ENCODE assay signal across 8 mouse cellular contexts in the genomic region with DNA sequence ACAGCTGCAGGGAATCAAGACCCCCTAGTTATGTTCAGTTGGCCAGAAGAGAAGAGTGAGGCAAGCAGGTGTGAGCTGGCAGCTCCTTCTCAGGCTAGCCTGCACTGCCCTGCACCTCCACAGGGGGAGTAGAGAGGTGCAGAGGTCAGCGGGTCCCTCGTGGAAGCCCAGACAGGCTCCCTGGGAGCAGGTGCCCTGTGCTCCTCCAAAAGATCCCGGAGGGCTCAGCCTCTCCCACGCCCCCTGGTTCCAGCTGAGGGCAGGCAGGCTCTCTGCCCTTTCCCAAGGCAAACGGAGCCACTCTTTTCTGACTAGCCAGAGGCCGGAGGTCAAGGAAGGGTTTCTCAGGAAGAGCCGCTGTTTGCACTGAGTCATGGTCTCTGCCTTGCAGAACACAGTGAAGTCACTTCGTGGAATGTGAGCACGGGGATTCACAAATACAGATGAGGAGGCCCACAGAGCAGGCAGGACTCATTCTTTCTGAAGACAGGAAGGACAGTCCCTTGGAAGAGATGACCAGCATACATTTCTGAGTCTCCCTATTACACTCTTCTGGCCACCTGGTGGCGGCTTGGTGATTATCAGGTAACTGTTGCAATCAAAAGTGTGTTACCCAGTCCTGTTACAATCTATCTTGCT. TPM values are rescaled to one million over a fixed set of nuclear protein-coding genes. Genes with fewer than 3 reads are reported as not detected.
DNase-seq lines count a peak whose midpoint lies in the region; ATAC-seq and TF ChIP-seq lines count a peak whose summit lies in the region.

No protein-coding gene starts in this region.

- H3K9ac ChIP-seq in liver, embryonic 16.5 days (ENCODE audit: low read depth, low read length) = no peak overlapping the region

- peak overlapping the region; percentile 82 for H3K27ac ChIP-seq in hindbrain, embryonic 10.5 days
- H3K27ac ChIP-seq in liver, embryonic 16.5 days (ENCODE audit: low read length) = no peak overlapping the region
- no peak overlapping the region for H3K27ac ChIP-seq in olfactory bulb, adult 2 months (ENCODE audit: insufficient read depth, low read depth, low read length)

- no peaks in the 10 kb centered on the region for H3K36me3 ChIP-seq in hindbrain, embryonic 10.5 days
- H3K36me3 ChIP-seq in liver, embryonic 16.5 days (ENCODE audit: control insufficient read depth, insufficient read depth) = no peaks in the 10 kb centered on the region

- no peak overlapping the region for H3K4me3 ChIP-seq in hindbrain, embryonic 10.5 days
- no peak overlapping the region for H3K4me3 ChIP-seq in liver, embryonic 16.5 days (ENCODE audit: low read depth, low read length)
- no peak overlapping the region for H3K4me3 ChIP-seq in olfactory bulb, adult 2 months (ENCODE audit: insufficient read depth, low read depth, low read length)

- peak; percentile 64 for DNase-seq in left cerebral cortex, postnatal 4 days
- DNase-seq in left cerebral cortex, postnatal 10 days (ENCODE audit: extremely low spot score in 1 of 2, low spot score in 2 of 2) = no peak
- peak; percentile 49 for DNase-seq in cerebellum, adult 11 months
- peak; percentile 65 for DNase-seq in hindbrain, embryonic 10.5 days (ENCODE audit: low spot score)
- DNase-seq in right cerebral cortex, postnatal 36 days (ENCODE audit: low spot score in 2 of 2) = no peak
- DNase-seq in frontal cortex, postnatal 36 days (ENCODE audit: low spot score in 2 of 2) = no peak

- H3K27me3 ChIP-seq in hindbrain, embryonic 10.5 days (ENCODE audit: insufficient read depth, poor library complexity, severe bottlenecking) = peaks cover 100% of the 10 kb centered on the region
- peaks cover 62% of the 10 kb centered on the region for H3K27me3 ChIP-seq in liver, embryonic 16.5 days (ENCODE audit: control insufficient read depth, insufficient read depth, low read depth, low read length)

- peaks cover 92% of the 10 kb centered on the region for H3K4me1 ChIP-seq in hindbrain, embryonic 10.5 days (replicated peaks)
- H3K4me1 ChIP-seq in liver, embryonic 16.5 days (ENCODE audit: control insufficient read depth, low read depth, low read length) = no peaks in the 10 kb centered on the region
- peaks cover 34% of the 10 kb centered on the region for H3K4me1 ChIP-seq in olfactory bulb, adult 2 months (ENCODE audit: control insufficient read depth, insufficient read depth, low read length)

- ATAC-seq in liver, embryonic 16.5 days (ENCODE audit: low read depth) = peak; percentile 39; the same call in 1 of the 2 replicates

- TF ChIP-seq POLR2A in olfactory bulb, adult 2 months (IDR thresholded peaks at IDR 0.05; ENCODE audit: insufficient read depth, low read depth, low read length) = no peak

- H3K4me2 ChIP-seq in liver, embryonic 16.5 days (ENCODE audit: low read depth, low read length) = no peak overlapping the region

- H3K9me3 ChIP-seq in hindbrain, embryonic 10.5 days = no peaks in the 10 kb centered on the region
- no peaks in the 10 kb centered on the region for H3K9me3 ChIP-seq in liver, embryonic 16.5 days (replicated peaks; ENCODE audit: control insufficient read depth, low read length)

- WGBS in hindbrain, embryonic 10.5 days = 7% methylated on average over 10 of the region's 10 CpGs
- WGBS in liver, embryonic 16.5 days (ENCODE audit: insufficient replicate concordance) = 6% methylated on average over 10 of the region's 10 CpGs
- 41% methylated on average over 10 of the region's 10 CpGs for WGBS in olfactory bulb, adult 2 months

- TF ChIP-seq CTCF in olfactory bulb, adult 2 months (IDR thresholded peaks at IDR 0.05; ENCODE audit: insufficient read depth, low read depth, low read length) = peak; percentile 23; the same call in 1 of the 2 replicates

- intact Hi-C loops in left cerebral cortex, postnatal 4 days (cut with DNase I) = no loop called here
- intact Hi-C loops in left cerebral cortex, postnatal 10 days (cut with DNase I) = no loop called here

RNA-seq across cellular contexts. Expression of gene Rhbg, which starts 16.8 kb away (rescaled TPM):
- 1 to 10 TPM in 1 of 2 experiments, under 1 TPM in 1; 0.46 to 1.4 TPM for total RNA-seq in left cerebral cortex, postnatal 4 days (2021)
- under 1 TPM; 0.26 to 0.41 TPM for total RNA-seq in left cerebral cortex, postnatal 10 days (2021)
- not detected in 2 replicates for polyA plus RNA-seq in hindbrain, embryonic 10.5 days (2016; fragmentation: Nextera tagmentation; extraction: Ambion mirVana)
- 4.8 and 6.3 TPM in 2 replicates for polyA plus RNA-seq in liver, embryonic 16.5 days (2015; fragmentation: Nextera tagmentation; extraction: Ambion mirVana)
- polyA plus RNA-seq in olfactory bulb, adult 2 months (2012; ENCODE audit: insufficient read depth, insufficient read length, low replicate concordance, missing spikeins) = not detected in 2 replicates

RNA-seq across cellular contexts. Expression of gene Gm38392, which starts 49.3 kb away (rescaled TPM):
- total RNA-seq in left cerebral cortex, postnatal 4 days (2021) = under 1 TPM; 0.80 to 0.89 TPM
- total RNA-seq in left cerebral cortex, postnatal 10 days (2021) = under 1 TPM in 1 of 2 experiments, not detected in 1; 0.81 TPM
- polyA plus RNA-seq in hindbrain, embryonic 10.5 days (2016; fragmentation: Nextera tagmentation; extraction: Ambion mirVana) = not detected in 2 replicates
- polyA plus RNA-seq in liver, embryonic 16.5 days (2015; fragmentation: Nextera tagmentation; extraction: Ambion mirVana) = 0.35 TPM in 1 of 2 replicates, not detected in the other
- polyA plus RNA-seq in olfactory bulb, adult 2 months (2012; ENCODE audit: insufficient read depth, insufficient read length, low replicate concordance, missing spikeins) = not detected in 2 replicates

RNA-seq across cellular contexts. Expression of gene Tsacc, which starts 59.1 kb away (rescaled TPM):
- total RNA-seq in left cerebral cortex, postnatal 4 days (2021) = 1 to 10 TPM; 4.4 TPM
- total RNA-seq in left cerebral cortex, postnatal 10 days (2021) = 1 to 10 TPM; 6.3 TPM
- polyA plus RNA-seq in hindbrain, embryonic 10.5 days (2016; fragmentation: Nextera tagmentation; extraction: Ambion mirVana) = 14.4 and 15.4 TPM in 2 replicates
- 4.1 and 4.7 TPM in 2 replicates for polyA plus RNA-seq in liver, embryonic 16.5 days (2015; fragmentation: Nextera tagmentation; extraction: Ambion mirVana)
- polyA plus RNA-seq in olfactory bulb, adult 2 months (2012; ENCODE audit: insufficient read depth, insufficient read length, low replicate concordance, missing spikeins) = not detected in 2 replicates

RNA-seq across cellular contexts. Expression of gene Cct3, which starts 59.2 kb away (rescaled TPM):
- 100 to 1,000 TPM; 309 to 317 TPM for total RNA-seq in left cerebral cortex, postnatal 4 days (2021)
- 100 to 1,000 TPM; 215 to 224 TPM for total RNA-seq in left cerebral cortex, postnatal 10 days (2021)
- 755 and 805 TPM in 2 replicates for polyA plus RNA-seq in hindbrain, embryonic 10.5 days (2016; fragmentation: Nextera tagmentation; extraction: Ambion mirVana)
- 213 and 227 TPM in 2 replicates for polyA plus RNA-seq in liver, embryonic 16.5 days (2015; fragmentation: Nextera tagmentation; extraction: Ambion mirVana)
- 179 TPM in 1 of 2 replicates, not detected in the other for polyA plus RNA-seq in olfactory bulb, adult 2 months (2012; ENCODE audit: insufficient read depth, insufficient read length, low replicate concordance, missing spikeins)

Comparison
In these comparisons a context has a peak if more than half of its experiments do, and no peak if none do; other contexts are left out.
1. DNase-seq: peak in left cerebral cortex, postnatal 4 days (single experiment), cerebellum, adult 11 months (single experiment) and hindbrain, embryonic 10.5 days (single experiment); none in left cerebral cortex, postnatal 10 days (0 of 2), right cerebral cortex, postnatal 36 days (0 of 2) and frontal cortex, postnatal 36 days (0 of 2).